Mouse (Mus musculus) small intestine, adult 2 months (tissue): ENCODE data around the gene Hspg2.

ENCODE experiments used
- CTCF ChIP-seq: fragments of 200-500 bp; IDR thresholded peaks from 2 replicates; pipeline ENCODE4 v1.5.1; 2012; ENCODE audit warnings: low read depth, mild to moderate bottlenecking, control low read depth, inconsistent platforms, low read length, moderate library complexity, mixed read lengths; ENCODE audit not compliant: insufficient replicate concordance, insufficient read length; ENCODE audit errors: extremely low read depth
- POLR2A ChIP-seq: fragments of 200-500 bp; IDR thresholded peaks from 2 replicates; pipeline ENCODE4 v1.6.1; 2012; ENCODE audit warnings: low read depth, mild to moderate bottlenecking, control low read depth, inconsistent platforms, low read length, moderate library complexity

DNA sequence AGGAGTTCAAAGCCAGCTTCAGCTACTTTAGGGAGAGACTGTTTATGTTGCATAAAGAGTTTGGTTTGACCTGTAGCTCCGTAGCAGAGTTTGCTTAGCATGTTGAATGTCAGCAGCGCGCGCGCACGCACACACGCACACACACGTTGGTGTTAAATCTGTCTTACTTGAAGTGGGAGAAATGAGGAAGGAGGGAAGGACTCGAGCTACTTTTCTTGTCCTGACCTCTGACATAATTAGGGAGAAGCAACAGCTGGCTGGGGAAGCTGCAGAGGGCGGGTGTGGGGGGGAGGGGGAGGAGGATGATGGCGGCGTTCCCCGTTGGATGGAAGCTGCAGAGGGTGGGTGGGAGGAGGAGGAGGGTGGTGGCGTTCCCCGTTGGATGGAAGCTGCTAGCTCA, 141.7 kb downstream of the Hspg2 start:
- TF ChIP-seq CTCF (no peak), POLR2A (no peak)
